Mouse (Mus musculus) lung, postnatal 0 days (tissue): ENCODE measurements at regions not wholly inside any gene's neighbourhood (a gene's known extent, or its start where the extent isn't known, plus 50 kb on each side); places are given as distances from the start of the nearest gene placed in this dataset.

ENCODE experiments used
- CTCF ChIP-seq: IDR thresholded peaks from 2 replicates; pipeline ENCODE4 v1.5.1; 2016; ENCODE audit warnings: antibody characterized with exemption, mild to moderate bottlenecking
- EP300 ChIP-seq: IDR thresholded peaks from 2 replicates; pipeline ENCODE4 v1.6.1; 2016; ENCODE audit warnings: antibody characterized with exemption, mild to moderate bottlenecking, control low read depth

- TF ChIP-seq CTCF = no peak
- TF ChIP-seq EP300 = no peak
Measured at GRCm38 (mm10) chr4:52050948-52051347, 388.1 kb upstream of the Smc2 start.
